Mouse (Mus musculus) liver, adult 2 months (tissue): Measurements from ENCODE around the gene Gm44805. TPM values are rescaled to one million over a fixed set of nuclear protein-coding genes. Genes with fewer than 3 reads are reported as not detected.

Experiments
- DNase-seq: peaks from one replicate; pipeline ENCODE4 v3.0.0-alpha.2; 2011; ENCODE audit warnings: low read depth, low spot score; ENCODE audit errors: extremely low read depth
- H3K27ac ChIP-seq: fragments of 200-500 bp; replicated peaks from 2 replicates; pipeline ENCODE4 v1.5.1; 2012; ENCODE audit warnings: low read depth, mild to moderate bottlenecking, control low read depth, inconsistent platforms, low read length; ENCODE audit not compliant: insufficient read depth
- H3K27me3 ChIP-seq: fragments of 200-500 bp; 2 replicates; pipeline ENCODE4 v1.6.1; 2012; ENCODE audit warnings: mild to moderate bottlenecking, moderate library complexity, low read length, inconsistent platforms; ENCODE audit not compliant: control insufficient read depth, insufficient read depth
- H3K36me3 ChIP-seq: fragments of 200-500 bp; 2 replicates; pipeline ENCODE4 v1.6.1; 2012; ENCODE audit warnings: low read length, inconsistent platforms; ENCODE audit not compliant: control insufficient read depth, insufficient read depth
- H3K4me1 ChIP-seq: fragments of 200-500 bp; 2 replicates; pipeline ENCODE4 v1.6.1; 2011; ENCODE audit warnings: low read length; ENCODE audit not compliant: control insufficient read depth, insufficient read depth
- H3K4me3 ChIP-seq: fragments of 200-500 bp; 2 replicates; pipeline ENCODE4 v1.5.1; 2011; ENCODE audit warnings: low read depth, mild to moderate bottlenecking, control low read depth, low read length, moderate library complexity; ENCODE audit not compliant: insufficient read depth
- H3K79me2 ChIP-seq: fragments of 200-500 bp; 2 replicates; pipeline ENCODE4 v1.6.1; 2012; ENCODE audit warnings: inconsistent platforms, mild to moderate bottlenecking, low read length, moderate library complexity; ENCODE audit not compliant: control insufficient read depth, insufficient read depth
- H3K9ac ChIP-seq: fragments of 200-500 bp; 2 replicates; pipeline ENCODE4 v1.6.1; 2012; ENCODE audit warnings: low read depth, mild to moderate bottlenecking, control low read depth, inconsistent platforms, low read length
- CTCF ChIP-seq: fragments of 200-500 bp; IDR thresholded peaks from 2 replicates; pipeline ENCODE4 v1.5.1; 2011; ENCODE audit warnings: low read depth, low read length, control low read depth
- POLR2A ChIP-seq: fragments of 200-500 bp; IDR thresholded peaks from 2 replicates; pipeline ENCODE4 v1.6.1; 2011; ENCODE audit warnings: low read length, control low read depth; ENCODE audit not compliant: insufficient read depth; ENCODE audit errors: extremely low read depth
- WGBS: fragments of 180-500 bp; shearing (Covaris S2); methylation state at CpG from one replicate; pipeline ENCODE4 v1.1.7; 2018; 5-methylcytosine and 5-hydroxymethylcytosine counted together
- polyA plus RNA-seq: library from polyadenylated mRNA; depleted of rRNA; stranded (reverse); fragments of >200 nt; gene quantifications from 2 replicates; pipeline ENCODE4 v1.2.3, GENCODE M21; 2012
- total RNA-seq: library from RNA; depleted of rRNA; stranded (reverse); fragments of >200 nt; gene quantifications from 2 replicates; pipeline ENCODE4 v1.2.3, GENCODE M21; 2014

Gene Gm44805
- total and polyA plus RNA-seq, 2 experiments, result 38.2 to 86.3 TPM

GRCm38 (mm10) chr7:19682979-19683378 is 1.8 kb upstream of the Gm44805 start:
- Histone ChIP-seq H3K36me3 (0 out of 2 replicates have a peak, but pooled peaks cover 2% of the 10 kb centered on the region), H3K27me3 (no peaks in the 10 kb centered on the region), H3K9ac (peak overlapping the region; percentile 33), H3K4me1 (peaks cover 28% of the 10 kb centered on the region), H3K4me3 (no peak overlapping the region), H3K27ac (peak overlapping the region; percentile 69), H3K79me2 (peaks cover 5% of the 10 kb centered on the region; the same call in 1 of the 2 replicates)
- no peak for TF ChIP-seq CTCF
- TF ChIP-seq POLR2A, result no peak
- DNase-seq, result no peak
- 53% methylated on average over 3 of the region's 3 CpGs for WGBS

GRCm38 (mm10) chr7:19680702-19681101 is 521 bp downstream of the Gm44805 start:
- peaks cover 9% of the 10 kb centered on the region for H3K36me3 ChIP-seq
- peaks cover 5% of the 10 kb centered on the region; the same call in 1 of the 2 replicates for H3K79me2 ChIP-seq
- peaks cover 34% of the 10 kb centered on the region for H3K4me1 ChIP-seq
- TF ChIP-seq POLR2A, result no peak
- TF ChIP-seq CTCF, result no peak
- WGBS, result 22% methylated on average over 2 of the region's 2 CpGs
- no peaks in the 10 kb centered on the region for H3K27me3 ChIP-seq
- DNase-seq, result peak; percentile 89
- peak overlapping the region; percentile 76 for H3K4me3 ChIP-seq
- H3K9ac ChIP-seq, result peak overlapping the region; percentile 89
- H3K27ac ChIP-seq, result peak overlapping the region; percentile 97

DNA sequence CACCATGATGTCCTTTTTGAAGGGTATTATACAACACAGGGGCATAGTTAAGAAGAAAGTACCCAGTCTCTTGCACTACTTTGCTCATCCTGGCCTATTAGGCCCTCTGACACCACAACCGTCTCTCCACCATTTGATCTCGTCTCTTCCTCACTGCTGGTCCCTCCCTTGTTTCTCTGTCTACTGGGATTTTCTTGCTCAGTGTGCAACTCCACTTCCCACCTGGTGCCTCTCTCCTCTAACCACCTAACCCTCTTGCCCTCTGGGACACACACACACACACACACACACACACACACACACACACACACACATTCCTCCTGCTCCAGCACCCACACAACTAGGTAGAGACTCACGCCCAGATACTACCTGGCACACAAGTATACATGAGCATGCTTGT is 2.3 kb downstream of the Gm44805 start:
- peak overlapping the region; percentile 69 for H3K4me3 ChIP-seq
- peak; percentile 55 for DNase-seq
- H3K4me1 ChIP-seq, result peaks cover 24% of the 10 kb centered on the region
- no peak for TF ChIP-seq POLR2A
- no peak for TF ChIP-seq CTCF
- peaks cover 14% of the 10 kb centered on the region for H3K36me3 ChIP-seq
- peak overlapping the region; percentile 94 for H3K9ac ChIP-seq
- 30% methylated on average over 3 of the region's 3 CpGs for WGBS
- peak overlapping the region; percentile 100 for H3K27ac ChIP-seq
- no peaks in the 10 kb centered on the region for H3K27me3 ChIP-seq
- peaks cover 5% of the 10 kb centered on the region; the same call in 1 of the 2 replicates for H3K79me2 ChIP-seq

DNA sequence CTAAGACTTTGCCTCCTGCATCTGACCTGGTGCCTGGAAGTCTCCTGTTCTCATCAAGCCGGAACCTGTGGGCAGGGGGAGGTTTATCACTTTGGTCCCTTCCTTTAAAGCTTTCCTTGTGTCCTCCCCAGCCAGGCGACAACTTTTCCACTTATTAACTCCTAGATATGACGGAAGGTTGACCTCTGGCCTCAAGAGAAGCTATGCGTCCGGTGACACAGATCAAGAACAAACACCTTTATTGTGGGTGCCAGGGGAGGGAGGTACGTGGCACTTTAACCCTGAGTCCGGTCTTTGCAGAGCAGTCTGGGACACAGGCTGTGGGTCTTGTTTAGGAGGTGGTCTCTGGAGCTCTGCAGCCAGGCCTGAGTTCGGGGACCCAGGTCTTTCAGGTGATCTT is 3.4 kb downstream of the Gm44805 start, which contains the start of gene Apoc2:
Gene Apoc2 (minus strand): TSS at position 70 of the 400 bp plus-strand sequence.
- H3K36me3 ChIP-seq, result peaks cover 16% of the 10 kb centered on the region
- H3K4me1 ChIP-seq, result peaks cover 23% of the 10 kb centered on the region
- DNase-seq, result peak; percentile 94
- H3K27ac ChIP-seq, result peak within 1 kb of the TSS; percentile 100
- peaks cover 5% of the 10 kb centered on the region; the same call in 1 of the 2 replicates for H3K79me2 ChIP-seq
- TF ChIP-seq POLR2A (0 out of 2 replicates have a peak, but pooled peaks have one; percentile 27), CTCF (no peak)
- peak within 1 kb of the TSS; percentile 94 for H3K9ac ChIP-seq
- H3K27me3 ChIP-seq, result no peaks in the 10 kb centered on the region
- peak within 1 kb of the TSS; percentile 69 for H3K4me3 ChIP-seq
- WGBS, result 21% methylated on average over 8 of the region's 8 CpGs

GRCm38 (mm10) chr7:19676662-19677061 is 4.6 kb downstream of the Gm44805 start:
- Histone ChIP-seq H3K4me1 (peaks cover 20% of the 10 kb centered on the region), H3K27me3 (no peaks in the 10 kb centered on the region), H3K79me2 (peaks cover 5% of the 10 kb centered on the region; the same call in 1 of the 2 replicates), H3K27ac (peak overlapping the region; percentile 100), H3K4me3 (no peak overlapping the region; the same call in 1 of the 2 replicates), H3K36me3 (peaks cover 16% of the 10 kb centered on the region), H3K9ac (peak overlapping the region; percentile 76)
- TF ChIP-seq POLR2A, result peak; percentile 15; the same call in 1 of the 2 replicates
- TF ChIP-seq CTCF, result no peak
- 30% methylated on average over 1 of the region's 1 CpGs for WGBS
- peak; percentile 83 for DNase-seq

- Histone ChIP-seq H3K27me3 (no peaks in the 10 kb centered on the region), H3K4me3 (peak overlapping the region; percentile 1; the same call in 1 of the 2 replicates), H3K36me3 (peaks cover 18% of the 10 kb centered on the region), H3K4me1 (peaks cover 19% of the 10 kb centered on the region), H3K79me2 (peaks cover 5% of the 10 kb centered on the region; the same call in 1 of the 2 replicates), H3K27ac (peak overlapping the region; percentile 100), H3K9ac (peak overlapping the region; percentile 62)
- peak; percentile 76 for DNase-seq
- WGBS, result 22% methylated on average over 10 of the region's 10 CpGs
- TF ChIP-seq POLR2A, result no peak
- no peak for TF ChIP-seq CTCF
These were observed 5.4 kb downstream of the Gm44805 start for GRCm38 (mm10) chr7:19675824-19676223.
